10 mouse cellular contexts compared by ENCODE assay signal in genomic region chr6:126583075-126583474, GRCm38 (mm10). TPM values are rescaled to one million over a fixed set of nuclear protein-coding genes. Genes with fewer than 3 reads are reported as not detected.
DNase-seq lines count a peak whose midpoint lies in the region; ATAC-seq and TF ChIP-seq lines count a peak whose summit lies in the region.
"Had no signal": no experiment of that assay in that cellular context is flagged by ENCODE, and none has a peak within 500 bp of the region (broad histone marks: within the 10 kb centered on the region; RNA-seq: fewer than 3 reads in every experiment).

No protein-coding gene starts in this region.

- peaks cover 14% of the 10 kb centered on the region for H3K4me1 ChIP-seq in cortical plate, adult 2 months (ENCODE audit: control insufficient read depth, insufficient read depth, low read length)

- H3K4me3 ChIP-seq in cortical plate, adult 2 months (ENCODE audit: insufficient read depth, low read length), result no peak overlapping the region
- H3K4me3 ChIP-seq: embryonic facial prominence, embryonic 12.5 days; limb, embryonic 12.5 days had no signal

- peak; percentile 32 to 40 for DNase-seq in heart, postnatal 14 days
- DNase-seq in heart, adult 11 months, result no peak
- peak; percentile 13 for DNase-seq in 416B (ENCODE audit: low read depth)
- no peak for DNase-seq in Patski (ENCODE audit: low read depth, low spot score)
- DNase-seq in lung, postnatal 36 days, result peak; percentile 24
- DNase-seq in frontal cortex, postnatal 36 days (ENCODE audit: low spot score in 2 of 2), result no peak
- no peak for DNase-seq in yolk sac, embryonic 10.5 days (ENCODE audit: low spot score)

- no peak overlapping the region for H3K27ac ChIP-seq in cortical plate, adult 2 months (ENCODE audit: insufficient read depth, low read length)
- H3K27ac ChIP-seq: embryonic facial prominence, embryonic 12.5 days; limb, embryonic 12.5 days had no signal

- H3K27me3 ChIP-seq in Patski, result no peaks in the 10 kb centered on the region
- H3K27me3 ChIP-seq: limb, embryonic 12.5 days had no signal

- ATAC-seq in Patski, result no peak

- no peak for TF ChIP-seq POLR2A in cortical plate, adult 2 months (IDR thresholded peaks at IDR 0.05; ENCODE audit: extremely low read depth, insufficient read depth, low read length)

- CTCF ChIA-PET in Patski (lab: Charles Lee), result interaction anchor here (0.7 to 1.3 kb wide), 2 partner anchors 10 to 19 kb away, joined by 3 read pairs; no protein-coding TSS in a partner anchor

- peak; percentile 76 for TF ChIP-seq CTCF in Patski (IDR thresholded peaks at IDR 0.05)
- peak; percentile 56 for TF ChIP-seq CTCF in cortical plate, adult 2 months (IDR thresholded peaks at IDR 0.05; ENCODE audit: extremely low read depth, insufficient read depth, low read length)

- intact Hi-C loops in heart, postnatal 14 days (cut with DNase I), result no loop called here

- POLR2A ChIA-PET in Patski (lab: Charles Lee), result no interaction called here

- in situ Hi-C loops in Patski (cut with MboI; ENCODE audit: low pct_unique_long_range_greater_than_20kb), result no loop called here

RNA-seq across cellular contexts. Expression of gene Kcna5, which starts 47.9 kb away (rescaled TPM):
- 10 to 100 TPM; 31.5 to 31.8 TPM for total RNA-seq in heart, postnatal 14 days (2021)
- 1.4 TPM for polyA plus RNA-seq in Patski (2021)
- 0.93 and 1.9 TPM in 2 replicates for polyA plus RNA-seq in cortical plate, adult 2 months (2012; rRNA removed)

Comparison
In these comparisons a context has a peak if more than half of its experiments do, and no peak if none do; other contexts are left out.
1. DNase-seq: peak in heart, postnatal 14 days (2 of 2), 416B (single experiment) and lung, postnatal 36 days (single experiment); none in heart, adult 11 months (single experiment), Patski (single experiment), frontal cortex, postnatal 36 days (0 of 2) and yolk sac, embryonic 10.5 days (single experiment).